Mouse (Mus musculus) kidney, postnatal 0 days (tissue): ENCODE measurements around the gene Adcy3. TPM values are rescaled to one million over a fixed set of nuclear protein-coding genes. Genes with fewer than 3 reads are reported as not detected.

ENCODE experiments used
- ATAC-seq: fragments of 200-750 bp; cut with Nextera tagmentation; replicated peaks from 2 replicates; pipeline ENCODE4 v1.8.0; 2017; ENCODE audit warnings: low read depth, moderate number of reproducible peaks, moderate TSS enrichment, moderate library complexity; ENCODE audit not compliant: low FRiP score
- DNase-seq: peaks from one replicate; pipeline ENCODE4 v3.0.0-alpha.2; 2016; ENCODE audit warnings: low spot score
- H3K27ac ChIP-seq: fragments of 300-500 bp; sonication (generic); 2 replicates; pipeline ENCODE4 v1.5.1; 2014; ENCODE audit warnings: mild to moderate bottlenecking
- H3K27me3 ChIP-seq: fragments of 300-500 bp; sonication (generic); 2 replicates; pipeline ENCODE4 v1.6.1; 2014; ENCODE audit warnings: low read length, mixed read lengths; ENCODE audit not compliant: insufficient read depth
- H3K36me3 ChIP-seq: fragments of 300-500 bp; sonication (generic); 2 replicates; pipeline ENCODE4 v1.6.1; 2014; ENCODE audit warnings: low read length, mixed read lengths; ENCODE audit not compliant: insufficient read depth
- H3K4me1 ChIP-seq: fragments of 300-500 bp; sonication (generic); replicated peaks from 2 replicates; pipeline ENCODE4 v1.6.1; 2014; ENCODE audit warnings: antibody characterized with exemption, low read length, mixed read lengths; ENCODE audit not compliant: insufficient read depth
- H3K4me2 ChIP-seq: fragments of 300-500 bp; sonication (generic); 2 replicates; pipeline ENCODE4 v1.6.1; 2014; ENCODE audit warnings: mild to moderate bottlenecking, low read length, moderate library complexity, mixed read lengths
- H3K4me3 ChIP-seq: fragments of 300-500 bp; sonication (generic); replicated peaks from 2 replicates; pipeline ENCODE4 v1.5.1; 2014; ENCODE audit warnings: low read depth, low read length
- H3K9ac ChIP-seq: fragments of 300-500 bp; sonication (generic); 2 replicates; pipeline ENCODE4 v1.6.1; 2014; ENCODE audit warnings: low read depth, low read length
- H3K9me3 ChIP-seq: fragments of 300-500 bp; sonication (generic); replicated peaks from 2 replicates; pipeline ENCODE4 v1.6.1; 2016; ENCODE audit warnings: low read length, inconsistent platforms, mixed read lengths
- CTCF ChIP-seq: IDR thresholded peaks from 2 replicates; pipeline ENCODE4 v1.5.1; 2016; ENCODE audit warnings: antibody characterized with exemption, low read depth, mild to moderate bottlenecking, moderate library complexity
- WGBS: fragments of 180-500 bp; shearing (Covaris S2); extraction: QIAGEN DNeasy Blood & Tissue Kit; methylation state at CpG from one replicate; pipeline ENCODE4 v1.1.7; 2014; 5-methylcytosine and 5-hydroxymethylcytosine counted together
- polyA plus RNA-seq: library from polyadenylated mRNA; unstranded; fragments of >200 nt; fragmentation: Nextera tagmentation; extraction: Ambion mirVana; gene quantifications from 2 replicates; pipeline ENCODE4 v1.2.1, GENCODE M21; 2015

Adcy3 gene
- polyA plus RNA-seq, 1 experiment from 2014 or later: 6.2 TPM

- Histone ChIP-seq H3K9me3 (no peaks in the 10 kb centered on the region), H3K4me3 (no peak overlapping the region), H3K4me2 (no peak overlapping the region), H3K27me3 (no peaks in the 10 kb centered on the region), H3K4me1 (no peaks in the 10 kb centered on the region), H3K9ac (no peak overlapping the region), H3K36me3 (0 out of 2 replicates have a peak, but pooled peaks cover 4% of the 10 kb centered on the region), H3K27ac (no peak overlapping the region)
- TF ChIP-seq CTCF: no peak
- ATAC-seq: no peak
- no peak for DNase-seq
- 90% methylated on average over 13 of the region's 13 CpGs for WGBS
Measured at GRCm38 (mm10) chr12:4201454-4202200, 68.7 kb downstream of the Adcy3 start.

DNA sequence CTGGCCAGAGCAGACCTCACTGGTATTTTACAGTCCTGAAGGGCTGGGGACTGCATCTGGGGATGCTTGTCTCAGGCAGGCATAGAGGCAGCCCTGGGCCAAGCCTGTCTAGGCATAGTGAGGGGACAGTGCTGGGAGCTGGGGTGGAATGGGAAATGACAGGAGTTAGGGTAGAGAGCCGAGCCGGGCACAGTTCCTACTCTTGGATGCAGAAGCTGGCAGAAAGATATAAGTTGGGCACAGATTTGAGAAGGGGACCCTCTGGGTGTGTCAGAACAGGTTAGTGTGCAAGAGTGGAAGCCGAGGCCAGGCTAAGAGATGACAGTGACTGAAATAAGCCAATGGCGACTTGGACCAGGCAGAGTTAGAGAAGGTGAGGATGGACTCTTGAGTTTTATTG is 69.3 kb downstream of the Adcy3 start:
- Histone ChIP-seq H3K4me3 (no peak overlapping the region), H3K27me3 (no peaks in the 10 kb centered on the region), H3K9ac (no peak overlapping the region), H3K27ac (no peak overlapping the region), H3K4me1 (no peaks in the 10 kb centered on the region), H3K9me3 (no peaks in the 10 kb centered on the region), H3K4me2 (no peak overlapping the region), H3K36me3 (0 out of 2 replicates have a peak, but pooled peaks cover 4% of the 10 kb centered on the region)
- ATAC-seq (no peak), DNase-seq (no peak)
- 90% methylated on average over 4 of the region's 4 CpGs for WGBS
- TF ChIP-seq CTCF: no peak

DNA sequence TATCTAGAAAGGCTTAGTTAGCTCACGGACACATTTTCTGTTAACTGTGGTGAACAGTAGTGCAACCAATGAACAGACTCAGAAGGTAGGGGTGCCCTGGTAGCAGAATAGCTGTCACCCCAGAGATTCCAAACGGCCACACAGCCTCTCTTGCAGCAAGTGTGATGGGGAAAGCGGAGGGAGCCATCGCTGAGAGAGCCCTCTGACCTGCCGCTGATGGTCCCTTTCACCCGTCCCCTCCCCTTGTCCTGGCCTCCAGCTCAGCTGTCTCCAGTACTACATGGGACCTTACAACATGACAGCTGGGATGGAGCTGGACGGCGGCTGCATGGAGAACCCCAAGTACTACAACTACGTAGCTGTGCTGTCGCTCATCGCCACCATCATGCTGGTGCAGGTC is 73.2 kb downstream of the Adcy3 start:
- 92% methylated on average over 11 of the region's 11 CpGs for WGBS
- ATAC-seq: no peak
- Histone ChIP-seq H3K4me3 (no peak overlapping the region), H3K9me3 (no peaks in the 10 kb centered on the region), H3K36me3 (0 out of 2 replicates have a peak, but pooled peaks cover 4% of the 10 kb centered on the region), H3K9ac (no peak overlapping the region), H3K4me1 (no peaks in the 10 kb centered on the region), H3K27ac (no peak overlapping the region), H3K27me3 (no peaks in the 10 kb centered on the region), H3K4me2 (no peak overlapping the region)
- DNase-seq: no peak
- no peak for TF ChIP-seq CTCF

- peak; percentile 79 for TF ChIP-seq CTCF
Measured at GRCm38 (mm10) chr12:4208405-4209133, 75.7 kb downstream of the Adcy3 start.

DNA sequence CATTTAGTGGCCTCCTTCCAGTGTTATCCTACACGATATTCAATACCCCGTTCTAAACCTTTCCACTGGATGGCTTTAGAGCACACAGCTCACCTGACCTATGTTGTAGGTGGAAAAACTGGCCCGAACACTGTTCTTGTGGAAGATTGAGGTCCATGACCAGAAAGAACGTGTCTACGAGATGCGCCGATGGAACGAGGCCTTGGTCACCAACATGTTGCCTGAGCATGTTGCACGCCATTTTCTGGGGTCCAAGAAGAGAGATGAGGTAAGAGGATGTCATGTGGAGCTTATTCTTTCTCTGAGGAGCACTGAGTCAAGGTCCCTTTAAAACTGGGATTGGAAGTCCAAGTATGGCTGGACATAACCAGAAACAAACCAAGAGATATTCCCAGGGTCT is 76.3 kb downstream of the Adcy3 start:
- no peak for ATAC-seq
- Histone ChIP-seq H3K27me3 (no peaks in the 10 kb centered on the region), H3K4me3 (no peak overlapping the region)

More at GRCm38 (mm10) chr12:4208405-4209133, 75.7 kb downstream of the Adcy3 start:
- Histone ChIP-seq H3K27ac (no peak overlapping the region), H3K27me3 (no peaks in the 10 kb centered on the region), H3K4me3 (no peak overlapping the region), H3K4me1 (no peaks in the 10 kb centered on the region), H3K9me3 (no peaks in the 10 kb centered on the region), H3K36me3 (0 out of 2 replicates have a peak, but pooled peaks cover 2% of the 10 kb centered on the region), H3K9ac (no peak overlapping the region), H3K4me2 (no peak overlapping the region)
- ATAC-seq: no peak
- 79% methylated on average over 15 of the region's 15 CpGs for WGBS
- peak; percentile 87 for DNase-seq

DNA sequence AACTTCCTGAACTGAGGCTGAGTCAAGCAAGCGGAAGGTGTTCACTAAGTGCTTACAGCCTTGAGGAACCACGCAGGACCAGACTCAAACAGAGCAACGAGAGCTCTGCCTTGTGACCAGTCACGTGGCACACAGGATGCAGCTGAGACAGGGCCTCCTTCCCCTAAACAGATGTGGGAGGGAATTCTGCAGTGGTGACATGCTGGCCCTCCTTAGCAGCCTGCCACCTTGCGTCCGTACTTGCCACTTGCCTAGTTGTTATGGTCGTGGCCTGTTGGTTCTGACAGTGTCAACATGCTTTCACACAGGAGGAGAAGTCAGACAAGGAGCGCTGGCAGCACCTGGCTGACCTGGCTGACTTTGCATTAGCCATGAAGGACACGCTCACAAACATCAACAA is 78.3 kb downstream of the Adcy3 start:
- no peak overlapping the region for H3K9ac ChIP-seq
- 53% methylated on average over 9 of the region's 9 CpGs for WGBS
- peak; percentile 74 for ATAC-seq
- H3K4me2 ChIP-seq: no peak overlapping the region
- no peak overlapping the region for H3K4me3 ChIP-seq
- peak; percentile 62 for TF ChIP-seq CTCF
- H3K27me3 ChIP-seq: no peaks in the 10 kb centered on the region
- no peaks in the 10 kb centered on the region for H3K9me3 ChIP-seq
- DNase-seq: no peak
- H3K27ac ChIP-seq: no peak overlapping the region
- H3K36me3 ChIP-seq: peaks cover 12% of the 10 kb centered on the region
- H3K4me1 ChIP-seq: no peaks in the 10 kb centered on the region

More for the DNA sequence above, 76.3 kb downstream of the Adcy3 start:
- Histone ChIP-seq H3K4me2 (no peak overlapping the region), H3K9ac (no peak overlapping the region), H3K4me1 (no peaks in the 10 kb centered on the region), H3K36me3 (peaks cover 6% of the 10 kb centered on the region; the same call in 1 of the 2 replicates), H3K9me3 (no peaks in the 10 kb centered on the region), H3K27ac (no peak overlapping the region)
- 96% methylated on average over 9 of the region's 9 CpGs for WGBS
- DNase-seq: no peak
- TF ChIP-seq CTCF: no peak
